Mouse (Mus musculus): Measurements from ENCODE around the gene Fkbp8.

Fkbp8 gene

GRCm38 (mm10) chr8:70528182-70528797 lies 766 bp downstream of the Fkbp8 start:
- no peak for DNase-seq (ENCODE audit: low spot score in 2 of 2)

DNA sequence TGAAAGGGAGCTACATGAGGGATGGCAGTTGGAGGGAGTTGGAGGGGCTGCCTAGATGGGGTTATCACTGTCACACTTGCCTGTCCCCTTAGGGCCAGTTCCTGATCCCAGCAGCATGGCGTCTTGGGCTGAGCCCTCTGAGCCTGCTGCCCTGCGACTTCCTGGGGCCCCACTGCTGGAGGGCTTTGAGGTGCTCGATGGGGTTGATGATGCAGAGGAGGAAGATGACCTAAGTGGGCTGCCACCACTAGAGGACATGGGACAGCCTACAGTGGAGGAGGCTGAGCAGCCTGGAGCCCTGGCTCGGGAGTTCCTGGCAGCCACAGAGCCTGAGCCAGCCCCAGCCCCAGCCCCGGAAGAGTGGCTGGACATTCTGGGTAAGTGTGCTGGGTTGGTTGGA lies 1.8 kb downstream of the Fkbp8 start:
- DNase-seq (ENCODE audit: low spot score in 2 of 2): no peak

GRCm38 (mm10) chr8:70529741-70530161 lies 2.2 kb downstream of the Fkbp8 start:
- DNase-seq (ENCODE audit: low spot score in 2 of 2): no peak

DNA sequence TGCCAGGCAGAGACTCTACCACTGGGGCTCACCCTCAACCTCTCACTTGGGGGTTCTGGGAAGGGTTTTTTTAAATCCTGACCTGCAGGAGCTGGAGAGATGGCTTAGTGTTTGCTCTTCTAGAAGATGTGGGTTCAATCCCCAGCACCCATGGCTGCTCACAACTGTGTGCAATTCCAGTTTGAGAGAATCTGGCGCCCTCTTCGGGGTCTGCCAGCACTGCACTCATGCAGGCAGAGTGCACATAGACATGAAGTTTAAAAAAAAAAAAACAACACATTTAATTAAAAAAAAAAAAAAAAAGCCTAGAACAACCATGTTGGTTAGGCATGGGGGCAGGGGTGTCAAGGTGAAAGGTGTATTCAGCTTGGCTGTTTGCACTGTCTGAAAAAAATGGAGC lies 2.8 kb downstream of the Fkbp8 start:
- no peak for DNase-seq (ENCODE audit: low spot score in 2 of 2)

GRCm38 (mm10) chr8:70534281-70534680 lies 6.8 kb downstream of the Fkbp8 start:
- DNase-seq (ENCODE audit: low spot score in 2 of 2): no peak

DNA sequence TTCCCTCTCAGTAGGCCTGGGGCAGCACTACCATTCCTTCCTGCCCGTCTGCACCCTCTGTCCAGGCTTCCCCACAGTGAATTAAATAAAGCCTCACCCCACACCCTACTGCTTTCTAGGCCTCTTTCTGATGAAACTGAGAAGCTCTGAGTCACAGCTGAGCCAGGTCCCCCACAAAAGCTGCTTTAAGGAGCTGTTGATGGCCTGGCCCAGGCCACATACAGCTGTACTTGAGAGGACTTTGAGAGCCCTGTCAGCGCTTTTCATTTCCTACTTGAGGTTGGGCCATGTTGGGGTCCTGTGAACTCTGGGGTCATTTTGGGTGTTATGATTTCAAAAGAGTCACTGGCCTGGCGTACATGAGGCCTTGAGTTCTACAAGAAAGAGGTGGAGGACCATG lies 7.7 kb downstream of the Fkbp8 start:
- no peak for DNase-seq (ENCODE audit: low spot score in 2 of 2)

DNA sequence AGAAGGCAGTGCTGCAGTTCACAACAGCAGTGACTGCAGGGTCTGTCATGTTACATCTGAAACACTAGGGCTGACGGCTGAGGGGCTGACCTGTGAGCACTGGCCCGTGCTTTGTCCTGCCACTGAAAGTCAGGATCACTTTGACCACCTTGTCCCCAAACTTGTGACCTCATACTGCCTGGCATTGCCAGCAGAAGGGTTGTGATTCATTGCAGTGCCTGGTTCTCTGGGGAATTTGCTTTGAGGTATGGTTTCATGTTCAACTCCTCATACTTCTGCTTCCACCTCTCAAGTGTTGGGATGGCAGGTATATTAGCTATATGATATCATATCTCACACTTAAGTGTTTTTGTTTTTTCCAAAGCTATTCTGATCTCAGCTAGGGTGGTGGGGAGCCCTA lies 8.2 kb downstream of the Fkbp8 start:
- DNase-seq (ENCODE audit: low spot score in 2 of 2): no peak

DNA sequence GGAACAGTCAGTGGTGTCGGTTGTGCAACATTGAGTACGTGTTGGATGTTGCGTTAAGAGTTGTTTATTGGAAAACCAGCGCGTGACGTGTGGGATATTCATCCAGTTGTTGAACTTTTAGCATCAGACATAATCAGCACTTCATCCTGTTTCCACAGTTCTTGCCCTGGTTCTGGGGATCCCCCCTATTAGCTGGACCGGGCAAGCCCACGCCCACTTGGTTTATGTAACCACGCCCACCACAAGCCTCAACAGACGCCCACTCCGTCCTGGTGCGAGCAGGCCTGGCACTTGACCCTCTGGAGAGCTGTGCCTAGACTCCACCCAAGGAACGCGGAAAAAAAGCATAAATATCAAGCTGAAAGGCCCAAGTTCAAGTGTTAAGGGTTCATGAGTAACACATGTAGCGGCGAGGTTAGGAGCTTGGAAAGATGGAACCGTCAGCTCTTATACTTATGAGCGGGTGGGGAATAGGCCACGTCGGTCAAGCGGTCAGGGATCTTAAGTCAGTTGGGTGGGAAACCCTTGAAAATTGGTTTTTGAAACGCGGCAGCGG lies 10.6 kb downstream of the Fkbp8 start:
- DNase-seq (ENCODE audit: low spot score in 2 of 2): peak; percentile 28 to 49

- DNase-seq (ENCODE audit: low spot score in 2 of 2): peak; percentile 99 to 100
Measured at GRCm38 (mm10) chr8:70538633-70539076, 11.1 kb downstream of the Fkbp8 start.

DNA sequence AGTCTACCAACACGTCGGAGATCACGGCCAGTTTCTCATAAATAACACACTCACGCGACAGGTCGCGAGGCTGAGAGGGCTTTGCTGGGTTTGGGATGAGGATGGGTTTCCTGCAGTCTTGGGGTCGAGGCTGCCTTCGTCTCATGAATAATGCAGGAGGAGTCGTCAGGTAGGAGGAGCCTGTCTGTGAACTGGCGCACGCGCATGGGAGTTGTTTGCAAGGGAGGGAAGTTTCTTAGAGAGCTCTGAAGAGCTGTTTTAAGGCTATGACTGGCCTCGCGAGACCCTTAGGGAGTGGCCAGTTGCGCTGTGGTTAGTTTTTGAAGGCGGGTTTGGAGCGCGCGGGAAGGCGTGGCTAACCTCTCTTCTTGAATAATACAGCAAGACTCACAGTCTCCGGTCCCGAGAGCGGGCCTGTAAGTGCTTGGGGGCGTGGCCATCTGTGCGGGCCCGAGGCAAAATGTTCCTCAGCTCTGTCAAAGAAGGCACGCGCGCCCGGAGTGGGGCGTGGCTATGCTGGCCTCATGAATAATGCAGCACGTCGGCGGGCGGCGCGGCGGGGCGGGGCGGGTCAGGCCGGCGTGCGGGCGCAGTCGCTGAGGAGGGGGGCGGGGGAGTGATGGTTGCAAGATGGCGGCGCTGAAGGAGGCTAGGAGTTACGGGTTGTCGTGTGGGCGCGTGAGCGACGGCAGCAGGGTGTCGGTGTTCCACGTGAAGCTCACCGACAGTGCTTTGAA lies 11.7 kb downstream of the Fkbp8 start, which contains the start of gene Ell:
TSS of gene Ell (plus strand) at position 381 of the 737 bp plus-strand sequence.
- peak; percentile 99 for DNase-seq (ENCODE audit: low spot score in 2 of 2)

DNA sequence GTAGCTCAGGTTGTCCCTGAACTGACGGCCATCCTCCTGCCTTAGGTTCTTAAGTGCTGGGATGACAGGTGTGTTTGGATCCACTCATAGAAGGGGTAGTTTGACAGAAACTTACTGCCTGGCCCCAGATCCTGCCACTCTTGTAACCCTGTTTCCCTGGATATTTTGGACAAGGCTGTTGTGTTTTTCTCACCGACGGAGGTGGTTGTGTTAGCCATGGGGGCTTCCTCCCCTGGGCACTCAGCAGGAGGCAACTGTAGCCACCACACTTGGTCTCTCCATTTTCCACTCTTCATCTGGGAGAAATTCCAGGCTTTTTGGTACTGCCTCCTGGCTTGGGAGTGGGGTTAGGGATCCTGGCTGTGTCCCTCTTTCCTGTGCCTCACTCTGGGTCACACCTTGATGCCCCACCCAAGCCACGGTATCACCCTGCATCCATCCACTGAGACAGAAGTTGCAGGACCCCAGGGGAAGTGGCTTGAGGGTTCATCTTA lies 12.5 kb downstream of the Fkbp8 start:
- no peak for DNase-seq (ENCODE audit: low spot score in 2 of 2)

DNA sequence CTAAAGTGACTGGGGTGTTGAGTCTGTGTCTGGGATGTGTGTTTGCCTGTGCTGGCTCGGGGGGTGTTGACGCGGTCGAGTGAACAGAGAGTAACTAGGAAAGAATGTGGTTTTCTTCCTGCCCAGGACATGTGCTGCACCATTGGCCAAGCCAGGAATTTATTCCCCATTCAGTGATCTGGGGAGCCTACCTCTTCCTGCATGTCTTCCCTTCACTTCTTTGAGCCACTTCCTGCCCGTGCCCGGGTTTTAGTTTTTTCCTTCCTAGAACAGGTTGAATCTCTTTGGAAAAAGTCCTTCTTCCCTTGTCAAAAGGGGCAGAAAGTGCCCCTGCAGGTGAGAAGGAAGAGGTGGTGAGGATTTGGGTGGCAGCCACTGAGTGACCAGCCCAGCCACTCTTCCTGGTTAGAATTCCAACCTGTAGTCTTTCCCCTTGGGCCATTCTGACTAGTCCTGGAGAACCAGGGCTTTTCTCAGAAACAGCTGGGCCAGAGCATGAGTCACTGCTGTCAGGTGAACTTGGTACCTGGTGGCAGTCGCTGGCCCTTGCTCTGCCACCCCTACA lies 13.1 kb downstream of the Fkbp8 start:
- DNase-seq (ENCODE audit: low spot score in 2 of 2): no peak

DNA sequence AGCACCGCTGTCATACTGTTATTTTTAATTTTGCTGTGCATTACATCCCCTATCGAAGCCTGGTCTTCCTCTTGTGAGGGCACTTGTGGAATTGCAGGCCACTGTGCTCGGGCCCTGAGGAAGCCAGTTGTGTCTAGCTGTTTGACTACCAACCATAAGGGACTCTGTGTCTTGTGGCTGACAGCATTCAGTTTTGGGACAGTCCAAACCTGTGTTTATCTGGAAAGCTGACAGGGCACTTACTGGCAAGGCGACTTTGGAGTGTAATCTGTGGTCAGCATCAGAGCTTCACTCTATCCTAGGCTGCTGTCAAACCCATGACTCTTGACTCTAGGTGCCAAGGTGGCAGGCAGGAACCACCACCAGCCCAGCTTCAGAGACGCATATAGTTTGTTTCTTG lies 13.6 kb downstream of the Fkbp8 start:
- no peak for DNase-seq (ENCODE audit: low spot score in 2 of 2)

GRCm38 (mm10) chr8:70544200-70544687 lies 16.7 kb downstream of the Fkbp8 start:
- peak in 1 of 2 experiments; percentile 35 for DNase-seq (ENCODE audit: low spot score in 2 of 2)

DNA sequence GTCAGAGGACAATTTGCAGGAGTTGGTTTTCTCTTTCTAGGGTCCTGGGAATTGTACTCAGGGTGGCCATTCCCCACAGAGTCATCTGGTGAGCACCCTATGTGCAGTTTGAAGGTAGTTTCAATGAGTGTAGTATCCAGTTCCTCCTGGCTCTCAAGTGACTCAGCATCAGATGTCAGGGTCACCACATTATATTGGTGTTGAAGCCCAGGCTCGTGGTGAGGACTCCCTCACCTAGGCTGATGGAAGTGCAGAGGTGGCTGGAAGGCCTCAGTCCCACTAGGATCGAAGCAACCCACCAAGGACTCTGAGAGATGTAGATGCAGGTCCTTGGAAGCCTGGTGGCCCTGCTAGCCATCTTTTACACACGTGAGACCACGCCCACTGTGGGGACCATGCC lies 18.9 kb downstream of the Fkbp8 start:
- no peak for DNase-seq (ENCODE audit: low spot score in 2 of 2)

DNA sequence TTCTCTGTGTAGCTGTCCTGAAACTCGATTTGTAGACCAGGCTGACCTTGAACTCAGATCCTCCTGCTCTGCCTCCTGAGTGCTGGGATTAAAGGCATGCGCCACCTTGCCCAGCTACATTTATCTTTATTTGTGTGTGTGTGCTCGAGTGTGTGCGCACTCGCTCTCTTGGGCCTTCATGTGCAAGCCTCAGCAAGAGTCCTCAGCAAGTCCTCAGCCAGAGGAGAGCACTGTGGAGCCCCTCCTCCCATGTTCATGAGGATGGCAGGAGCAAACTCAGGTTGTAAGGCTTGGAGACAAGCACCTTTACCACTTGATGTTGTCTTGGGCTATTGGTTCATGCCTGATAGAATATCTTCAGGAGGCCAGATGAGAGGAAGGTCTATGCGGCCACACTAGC lies 20.2 kb downstream of the Fkbp8 start:
- DNase-seq (ENCODE audit: low spot score in 2 of 2): no peak

DNA sequence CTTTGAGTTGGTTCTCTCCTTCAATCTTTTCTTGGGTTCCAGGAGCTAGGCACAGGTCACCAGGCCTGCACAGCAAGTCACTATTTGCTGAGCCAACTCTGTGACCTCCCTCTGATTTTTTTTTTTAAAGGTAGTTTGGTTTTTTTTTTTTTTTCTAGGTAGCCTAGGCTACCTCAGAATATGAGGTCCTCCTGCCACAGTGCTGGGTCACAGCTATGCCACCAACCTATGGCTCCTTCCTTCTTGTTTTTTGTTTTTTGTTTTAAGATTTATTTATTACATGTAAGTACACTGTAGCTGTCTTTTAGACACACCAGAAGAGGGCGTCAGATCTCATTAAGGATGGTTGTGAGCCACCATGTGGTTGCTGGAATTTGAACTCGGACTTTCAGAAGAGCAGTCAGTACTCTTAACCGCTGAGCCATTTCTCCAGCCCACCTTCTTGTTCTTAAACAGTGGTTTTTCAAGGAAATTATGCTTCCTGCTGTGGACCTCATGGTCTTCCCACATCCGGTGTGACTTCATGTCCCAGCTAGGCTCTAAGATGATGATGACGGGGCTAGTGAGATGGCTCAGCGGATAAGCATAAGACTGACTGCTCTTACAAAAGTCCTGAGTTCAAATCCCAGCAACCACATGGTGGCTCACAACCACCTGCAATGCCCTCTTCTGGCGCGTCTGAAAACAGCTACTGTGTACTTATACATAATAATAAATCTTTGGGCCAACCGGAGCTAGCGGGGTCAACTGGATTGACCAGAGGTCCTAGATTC lies 22.1 kb downstream of the Fkbp8 start:
- DNase-seq (ENCODE audit: low spot score in 2 of 2): no peak

DNA sequence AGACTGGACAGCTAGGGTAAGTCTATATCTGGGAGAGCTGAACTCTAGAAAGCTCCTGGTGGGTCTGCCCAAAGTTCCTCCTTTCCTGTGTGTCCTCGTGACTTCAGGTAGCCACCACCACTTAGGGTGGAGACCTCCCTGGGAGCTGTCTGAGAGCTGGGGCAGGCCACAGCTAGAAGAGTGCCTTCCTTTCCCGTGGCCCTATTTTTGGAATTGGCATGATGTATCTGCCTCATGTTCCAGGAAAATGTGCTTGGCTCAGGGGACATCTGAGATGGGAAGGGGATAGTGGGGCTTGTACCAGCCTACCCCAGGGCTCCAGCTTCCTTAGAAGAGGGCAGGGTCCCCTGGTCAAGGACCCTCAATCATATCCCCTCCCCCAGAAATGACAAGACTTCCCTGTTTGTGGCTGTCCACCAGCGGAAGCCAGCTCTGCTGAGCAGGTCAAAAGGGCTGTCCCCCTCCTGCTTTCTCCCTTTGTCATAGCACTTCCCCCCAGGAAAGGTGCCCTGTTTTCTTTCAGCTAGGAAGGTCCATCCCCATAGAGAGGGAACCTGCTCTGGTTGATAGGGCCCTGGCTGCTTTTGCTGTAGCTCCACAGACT lies 24.1 kb downstream of the Fkbp8 start:
- DNase-seq (ENCODE audit: low spot score in 2 of 2): no peak

GRCm38 (mm10) chr8:70552836-70553235 lies 25.3 kb downstream of the Fkbp8 start:
- no peak for DNase-seq (ENCODE audit: low spot score in 2 of 2)

DNA sequence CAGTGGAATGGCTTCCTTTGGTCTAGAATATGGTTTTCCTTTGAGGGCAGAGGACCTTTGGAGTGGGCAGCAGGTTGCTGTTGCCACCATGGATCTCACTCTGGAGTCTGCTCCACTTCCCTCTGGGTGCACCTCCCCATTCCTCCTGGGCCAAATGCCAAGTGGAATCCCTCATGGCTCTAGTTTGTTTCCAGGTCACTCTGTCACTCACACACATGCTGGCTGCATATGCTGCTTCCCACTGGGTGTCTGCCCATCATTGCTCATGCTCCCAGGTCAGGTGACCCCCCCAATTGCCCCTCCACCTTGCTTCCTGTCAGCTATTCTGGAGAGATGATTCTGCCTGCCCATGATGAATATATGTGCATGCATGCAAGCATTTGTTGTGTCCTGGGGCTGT lies 26.2 kb downstream of the Fkbp8 start:
- no peak for DNase-seq (ENCODE audit: low spot score in 2 of 2)

DNA sequence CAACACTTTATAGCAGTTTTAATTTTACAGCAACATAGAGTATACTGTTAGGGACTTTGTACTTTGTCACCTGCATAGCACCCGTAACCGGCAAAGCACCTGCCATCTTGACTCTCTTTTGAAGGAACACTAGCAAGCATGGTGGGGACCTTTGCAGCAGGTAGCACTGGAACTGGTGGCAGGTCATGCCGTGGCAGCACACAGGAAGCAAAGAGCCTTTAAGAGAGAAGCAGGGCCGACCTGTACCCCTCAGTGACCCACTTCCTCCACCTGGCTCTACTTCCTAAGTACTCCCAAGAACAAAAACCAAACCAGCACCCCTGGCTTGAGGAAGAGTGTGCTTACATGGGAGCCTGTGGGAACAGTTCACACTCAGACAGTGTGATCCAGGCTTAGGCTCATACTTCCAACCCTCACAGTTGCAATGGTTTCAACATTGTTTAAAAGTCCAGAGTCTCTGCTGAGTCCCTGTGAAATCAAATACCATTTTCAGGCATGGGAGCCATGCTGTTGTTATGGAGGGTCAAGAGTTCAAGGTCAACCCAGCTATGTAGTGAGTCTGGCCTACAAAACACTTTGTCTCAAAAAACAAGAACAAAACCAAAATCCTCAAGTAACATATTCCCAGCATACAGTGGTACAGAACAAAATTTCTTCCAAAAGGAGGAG lies 27.7 kb downstream of the Fkbp8 start:
- DNase-seq (ENCODE audit: low spot score in 2 of 2): peak in 1 of 2 experiments; percentile 41
